Mouse (Mus musculus) kidney, postnatal 14 days (tissue): ENCODE results near the gene Acss1.

Source experiments
- DNase-seq: peaks from one replicate; pipeline ENCODE4 v3.0.0; 2022; ENCODE audit warnings: mixed read lengths

Acss1 gene

GRCm38 (mm10) chr2:150665534-150666451 is 2.5 kb downstream of the Acss1 start:
- peak; percentile 64 for DNase-seq

DNA sequence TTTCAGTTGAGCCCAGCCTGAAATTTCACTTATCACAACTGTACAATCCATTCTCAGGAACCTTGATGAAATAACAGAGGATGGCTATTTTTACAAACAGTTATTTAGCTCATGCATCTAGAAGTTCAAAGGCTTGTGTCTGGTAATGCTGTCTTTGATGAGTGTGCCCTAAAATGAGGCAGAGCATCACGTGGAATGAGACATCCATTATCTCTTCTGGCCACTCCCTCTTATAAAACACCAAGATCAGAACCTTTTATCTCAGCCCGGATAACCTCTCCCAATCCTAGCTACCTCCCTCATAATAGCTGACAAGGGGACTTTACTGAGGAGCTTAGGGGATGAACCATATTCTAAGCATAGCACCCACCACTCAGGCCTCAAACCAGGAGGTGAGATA is 3.3 kb downstream of the Acss1 start:
- no peak for DNase-seq

- DNase-seq = peak; percentile 55
Measured at GRCm38 (mm10) chr2:150664152-150664920, 4.0 kb downstream of the Acss1 start.

- no peak for DNase-seq
Measured at GRCm38 (mm10) chr2:150663255-150663654, 5.0 kb downstream of the Acss1 start.

DNA sequence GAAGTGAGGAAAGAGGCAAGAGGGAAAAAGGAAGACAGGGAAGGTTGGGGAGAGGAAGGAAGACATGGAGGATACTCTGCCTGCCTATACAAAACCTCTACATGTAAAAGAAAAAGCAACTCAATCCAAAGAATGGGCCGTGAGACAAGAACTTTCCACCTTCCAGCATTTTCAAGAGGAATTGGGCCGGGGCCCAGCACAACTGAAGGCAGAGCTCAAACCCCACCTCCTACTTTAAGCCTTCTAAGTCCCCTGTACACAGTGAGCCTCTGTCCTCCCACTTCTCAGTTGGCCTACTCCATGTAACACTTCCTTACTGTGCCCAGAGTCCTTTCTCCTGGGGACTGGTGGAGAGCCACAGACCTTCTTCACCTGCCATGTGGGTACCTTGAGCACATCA is 6.3 kb downstream of the Acss1 start:
- DNase-seq = no peak

- DNase-seq = peak; percentile 45
Measured at GRCm38 (mm10) chr2:150660668-150661451, 7.4 kb downstream of the Acss1 start.

DNA sequence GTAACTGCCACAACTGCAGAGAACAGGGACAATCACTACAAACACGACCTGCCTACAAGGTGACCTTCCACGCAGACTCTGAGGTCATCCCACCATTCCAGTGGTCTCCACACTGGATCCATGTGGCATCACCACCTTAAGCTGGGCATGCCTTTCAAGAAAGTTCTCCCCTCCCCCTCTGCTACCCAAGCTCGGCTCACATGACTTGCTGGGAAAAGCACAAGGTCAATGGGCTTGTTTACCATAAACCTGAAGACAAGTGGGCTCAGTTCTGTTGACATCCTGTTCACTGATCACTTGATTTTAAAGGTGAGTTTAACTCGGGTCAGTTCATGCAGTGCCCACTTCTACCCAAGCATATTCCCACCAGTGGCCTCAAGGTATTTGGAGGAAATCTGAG is 8.3 kb downstream of the Acss1 start:
- no peak for DNase-seq

DNA sequence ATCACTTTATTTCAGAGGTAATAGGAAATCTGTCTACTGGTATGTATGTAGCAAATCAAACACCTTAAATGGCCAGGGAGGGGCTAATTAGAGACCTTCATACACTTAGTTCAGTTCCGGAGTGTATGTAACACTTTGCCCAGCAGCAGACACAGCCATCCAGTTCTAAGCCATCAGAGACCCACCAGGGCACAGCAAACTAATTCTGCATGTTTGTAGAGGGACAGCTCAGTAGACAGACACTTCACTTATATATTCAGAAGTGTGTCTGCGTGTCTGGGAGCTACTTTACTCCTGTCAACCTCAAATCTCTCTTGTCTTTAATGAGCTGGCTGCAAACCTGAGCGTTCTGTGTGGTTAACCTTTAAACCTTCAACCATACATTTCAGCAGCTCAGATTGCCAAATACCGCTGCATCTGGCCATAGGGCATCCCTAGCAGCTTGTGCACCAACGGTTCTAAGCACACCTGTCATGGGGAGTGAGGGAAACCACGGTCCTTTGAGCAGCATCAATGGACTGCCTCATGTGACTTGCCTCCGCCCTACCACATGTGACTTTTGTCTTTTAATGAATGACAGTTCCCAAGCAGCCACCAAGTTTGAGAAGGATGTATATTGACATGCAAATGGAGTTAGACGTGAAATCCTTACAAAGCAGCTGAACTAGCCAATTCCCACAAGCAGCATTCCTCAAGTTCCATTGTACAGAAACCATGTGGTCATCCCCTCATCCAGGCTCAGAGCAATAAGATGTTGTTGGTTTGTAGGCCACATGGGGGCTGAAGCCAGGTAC is 11.1 kb downstream of the Acss1 start:
- no peak for DNase-seq

GRCm38 (mm10) chr2:150656112-150656511 is 12.2 kb downstream of the Acss1 start:
- DNase-seq = no peak

GRCm38 (mm10) chr2:150655290-150655689 is 13.0 kb downstream of the Acss1 start:
- no peak for DNase-seq

DNA sequence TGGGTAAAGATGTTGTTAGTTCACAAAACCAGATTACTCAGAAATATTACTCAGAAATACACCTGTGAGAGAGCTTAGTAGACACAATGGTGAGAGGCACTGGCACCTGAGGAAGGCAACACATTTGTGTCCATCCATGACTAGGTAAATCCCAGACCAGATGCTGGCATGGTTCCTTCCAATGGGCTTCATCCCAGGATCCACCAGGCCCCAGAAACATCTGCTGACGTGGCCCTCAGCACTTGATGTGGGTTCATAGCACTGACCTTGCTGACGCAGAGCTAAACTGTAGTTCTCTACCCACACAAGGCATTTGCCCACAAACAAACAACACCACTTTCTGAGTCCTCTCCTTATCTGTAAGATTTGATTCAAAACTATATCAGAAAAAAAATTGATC is 13.5 kb downstream of the Acss1 start:
- peak; percentile 50 for DNase-seq

DNA sequence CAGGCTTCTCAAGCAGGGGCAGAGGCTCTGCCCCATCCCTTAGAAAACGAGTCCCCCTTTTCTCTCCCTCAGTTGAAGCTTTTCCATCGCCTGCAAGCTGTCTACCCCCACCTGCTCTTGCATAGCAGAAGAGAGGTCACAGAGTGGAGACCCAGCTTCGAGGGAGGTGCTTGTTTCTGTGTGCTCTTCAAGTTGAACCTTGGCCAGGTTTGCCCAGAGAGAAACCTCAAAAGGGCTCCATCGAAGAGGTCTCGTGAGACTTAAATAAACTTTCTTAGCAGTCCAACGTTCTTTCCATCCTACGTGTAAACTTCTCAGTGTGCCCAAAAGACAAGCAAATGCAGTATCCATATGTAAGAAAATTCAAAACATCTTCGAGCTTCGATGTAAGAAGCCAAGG is 16.9 kb downstream of the Acss1 start:
- no peak for DNase-seq

GRCm38 (mm10) chr2:150650511-150651074 is 17.7 kb downstream of the Acss1 start:
- DNase-seq = no peak

DNA sequence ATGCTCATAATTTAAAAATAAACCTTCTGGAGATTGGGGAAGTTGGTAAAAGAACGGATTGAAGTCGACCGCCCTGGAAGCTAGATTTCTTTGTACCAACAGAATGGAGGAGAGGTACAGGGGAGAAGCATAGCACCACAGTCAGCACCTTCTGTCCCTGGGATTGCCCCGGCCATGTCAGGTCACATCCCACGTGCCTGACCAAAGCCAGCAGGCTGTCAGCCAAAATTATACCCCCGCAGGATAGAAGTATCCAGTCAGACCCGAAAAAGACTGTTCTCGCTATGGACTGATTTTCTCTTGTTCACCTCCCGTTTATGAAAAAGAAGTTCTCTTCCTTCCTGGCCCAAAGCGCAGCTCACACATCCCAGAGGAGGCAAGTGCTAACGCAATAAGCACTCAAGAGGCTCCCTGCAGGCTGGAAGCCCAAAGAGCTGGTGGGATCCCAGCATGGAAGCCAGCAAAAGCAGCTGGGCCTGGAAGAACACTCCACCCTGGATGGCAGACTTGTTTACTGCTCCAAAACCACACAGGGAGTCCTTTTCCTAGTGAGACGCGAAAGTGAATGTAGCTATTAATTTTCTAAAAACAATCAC is 19.9 kb downstream of the Acss1 start:
- DNase-seq = no peak

DNA sequence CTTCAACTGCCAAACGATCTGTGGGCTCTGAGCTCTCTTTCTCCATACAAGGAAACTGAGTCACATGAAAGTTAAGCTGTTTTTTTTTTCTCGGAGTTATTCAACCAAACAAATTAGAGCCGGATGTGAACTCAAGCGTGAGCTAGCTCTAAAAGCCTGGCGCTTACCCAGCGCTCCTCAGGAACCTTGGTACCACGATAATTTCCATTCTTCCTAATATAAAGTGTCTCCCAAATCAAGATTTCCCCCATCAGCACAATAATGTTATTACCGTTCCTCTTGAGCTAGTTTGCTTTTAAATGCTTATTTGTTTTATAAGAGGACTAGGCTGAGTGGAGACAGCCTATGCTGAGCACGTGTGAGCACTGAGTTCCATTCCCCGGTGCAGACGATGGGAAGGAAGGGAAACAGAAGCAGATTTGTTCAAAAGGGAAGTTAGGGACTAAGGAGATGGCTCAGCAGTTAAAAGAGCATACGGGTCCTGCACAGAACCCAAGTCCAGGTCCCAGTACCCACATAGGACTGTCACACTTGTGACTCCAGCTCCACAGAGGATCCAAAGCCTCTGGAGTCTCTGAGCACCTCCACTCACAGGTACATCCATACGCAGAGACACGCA is 20.5 kb downstream of the Acss1 start:
- no peak for DNase-seq

DNA sequence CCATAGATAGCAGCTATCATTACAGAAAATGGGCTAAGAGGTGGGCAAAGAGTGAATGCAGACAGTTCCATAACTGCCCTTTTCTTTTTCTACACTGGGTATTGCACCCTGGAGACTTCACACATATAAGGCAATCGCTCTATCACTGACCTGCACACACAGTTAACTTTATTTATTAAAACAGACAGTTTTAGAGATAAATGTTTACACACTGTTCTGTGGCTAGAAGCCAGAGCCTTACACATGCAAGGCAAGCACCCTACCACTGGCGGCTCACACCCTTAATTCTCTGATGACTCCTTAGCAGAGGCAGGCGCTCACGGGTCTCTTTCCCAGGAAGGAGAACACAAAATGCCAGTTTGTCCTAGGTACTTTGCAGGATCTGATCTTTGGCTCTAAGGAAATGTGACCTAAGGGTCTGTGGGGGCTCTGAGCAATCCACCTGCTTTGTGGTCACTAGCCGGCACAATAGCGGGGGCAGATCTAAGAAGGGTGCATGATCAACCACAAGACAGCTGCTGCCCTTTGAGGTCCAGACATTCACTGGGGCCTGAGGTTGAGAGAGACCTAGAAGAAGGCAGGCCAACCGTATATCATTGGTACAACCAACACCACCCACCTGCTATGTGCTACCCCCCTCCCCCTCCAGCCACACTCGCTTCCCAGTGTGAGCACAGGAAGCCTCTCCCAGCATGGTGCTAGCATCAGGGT is 21.7 kb downstream of the Acss1 start:
- no peak for DNase-seq

DNA sequence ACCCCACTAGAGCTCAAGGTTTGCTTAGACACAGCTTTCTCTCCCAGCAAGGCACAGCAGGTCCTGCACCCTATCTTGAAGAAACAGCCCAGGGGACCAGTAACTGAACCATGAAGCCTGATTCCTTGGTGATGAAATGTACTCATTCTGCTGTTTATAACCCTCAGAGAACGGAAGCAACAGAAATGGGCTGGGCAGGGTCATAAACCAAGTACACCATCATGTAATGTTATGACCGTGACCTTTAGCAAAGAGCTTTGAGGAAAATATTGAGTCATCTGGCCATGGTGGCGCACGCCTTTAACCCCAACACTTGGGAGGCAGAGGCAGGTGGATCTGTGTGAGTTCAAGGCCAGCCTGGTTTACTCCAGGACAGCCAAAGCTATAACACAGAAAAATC is 23.1 kb downstream of the Acss1 start:
- no peak for DNase-seq

DNA sequence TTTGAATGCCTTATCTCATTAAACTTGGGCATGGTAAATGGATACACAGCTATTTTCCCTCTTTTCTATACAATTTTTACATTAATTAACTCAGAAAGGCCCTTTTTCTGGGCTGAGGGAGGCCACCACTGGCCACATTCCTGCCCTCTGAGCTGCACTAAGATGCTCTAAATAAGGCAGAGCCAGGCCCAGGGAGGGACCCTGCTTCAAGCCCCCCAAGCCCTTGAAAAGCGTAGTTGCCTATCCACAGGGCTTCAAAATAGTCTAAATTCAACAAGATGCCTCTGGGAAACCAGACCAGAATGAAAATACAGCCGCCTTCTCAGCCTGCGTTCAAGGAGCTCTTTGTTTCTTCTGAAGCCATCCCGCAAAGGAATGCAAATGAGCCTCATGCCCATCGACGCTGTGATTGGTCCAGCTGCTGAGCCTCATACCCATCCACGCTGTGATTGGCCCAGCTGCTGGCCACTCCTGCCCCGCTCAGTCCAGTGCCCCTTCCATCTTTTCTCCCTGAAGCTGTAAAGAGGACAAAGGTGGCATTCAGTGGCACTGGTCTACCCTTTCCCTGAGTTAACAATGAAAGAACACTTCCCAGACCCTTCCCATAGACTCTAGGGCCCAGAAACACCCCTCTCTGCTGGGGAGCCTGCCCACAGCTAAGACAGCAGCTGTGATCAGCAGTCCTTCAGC is 24.4 kb downstream of the Acss1 start:
- DNase-seq = no peak

DNA sequence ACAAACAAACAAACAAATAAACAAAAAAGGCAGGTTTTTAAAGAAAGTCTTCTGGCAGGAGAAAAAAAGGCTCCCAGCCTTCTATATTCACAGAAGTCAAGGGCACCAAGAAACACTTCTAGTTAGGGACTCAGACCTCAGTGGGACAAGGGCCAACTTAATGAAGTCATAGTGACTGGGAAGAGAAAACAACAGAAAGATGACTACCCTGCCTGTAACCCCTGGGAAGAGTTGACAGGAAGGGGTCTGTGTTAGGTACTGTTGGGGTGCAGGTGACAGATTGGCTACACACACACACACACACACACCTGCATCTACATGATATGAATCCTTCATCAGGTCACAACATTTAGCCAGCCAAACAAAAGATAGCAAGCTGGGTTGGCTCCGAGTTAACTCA is 25.1 kb downstream of the Acss1 start:
- no peak for DNase-seq

DNA sequence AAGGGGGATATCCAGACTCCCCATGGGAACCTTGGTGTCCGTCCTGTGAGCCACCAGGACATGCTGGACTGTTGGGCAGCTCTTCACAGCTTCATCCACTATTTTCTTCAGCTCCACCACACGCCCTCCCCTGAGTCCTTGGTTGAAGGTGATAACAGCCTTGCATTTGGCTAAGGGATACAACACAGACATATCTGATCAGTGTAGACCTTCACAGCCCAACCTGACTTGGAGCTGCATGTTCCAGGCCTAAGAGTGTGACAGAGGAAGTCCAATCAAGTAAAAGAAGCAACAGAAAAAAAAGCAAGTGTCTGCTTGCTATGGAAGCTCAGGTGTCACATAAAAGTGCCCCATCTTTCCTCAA is 29.9 kb downstream of the Acss1 start:
- DNase-seq = no peak
